Mouse (Mus musculus) limb, embryonic 13.5 days (tissue): ENCODE data around the gene Pex5. TPM values are rescaled to one million over a fixed set of nuclear protein-coding genes. Genes with fewer than 3 reads are reported as not detected.

Experiments used
- ATAC-seq: fragments of 200-750 bp; cut with Nextera tagmentation; 2 replicates; pipeline ENCODE4 v1.8.0; 2017; ENCODE audit warnings: low read depth, moderate number of reproducible peaks, moderate TSS enrichment; ENCODE audit not compliant: low FRiP score
- H3K27ac ChIP-seq: fragments of 300-500 bp; sonication (generic); 2 replicates; pipeline ENCODE4 v1.5.1; 2015; ENCODE audit warnings: inconsistent platforms, mild to moderate bottlenecking, moderate library complexity
- H3K27me3 ChIP-seq: fragments of 300-500 bp; sonication (generic); 2 replicates; pipeline ENCODE4 v1.6.1; 2015; ENCODE audit warnings: mild to moderate bottlenecking, inconsistent platforms
- H3K36me3 ChIP-seq: fragments of 300-500 bp; sonication (generic); 2 replicates; pipeline ENCODE4 v1.6.1; 2015; ENCODE audit warnings: inconsistent platforms, mild to moderate bottlenecking, moderate library complexity
- H3K4me1 ChIP-seq: fragments of 300-500 bp; sonication (generic); 2 replicates; pipeline ENCODE4 v1.6.1; 2015; ENCODE audit warnings: inconsistent platforms
- H3K4me2 ChIP-seq: fragments of 300-500 bp; sonication (generic); replicated peaks from 2 replicates; pipeline ENCODE4 v1.6.1; 2015; ENCODE audit warnings: inconsistent platforms, mild to moderate bottlenecking, moderate library complexity
- H3K4me3 ChIP-seq: fragments of 300-500 bp; sonication (generic); 2 replicates; pipeline ENCODE4 v1.5.1; 2015; ENCODE audit warnings: moderate library complexity, mild to moderate bottlenecking, inconsistent platforms
- H3K9ac ChIP-seq: fragments of 300-500 bp; sonication (generic); 2 replicates; pipeline ENCODE4 v1.6.1; 2015; ENCODE audit warnings: mild to moderate bottlenecking, inconsistent platforms
- H3K9me3 ChIP-seq: fragments of 300-500 bp; sonication (generic); 2 replicates; pipeline ENCODE4 v1.6.1; 2016; ENCODE audit warnings: inconsistent platforms
- WGBS: fragments of 180-500 bp; shearing (Covaris S2); methylation state at CpG from one replicate; pipeline ENCODE4 v1.1.7; 2015; 5-methylcytosine and 5-hydroxymethylcytosine counted together
- polyA plus RNA-seq: library from polyadenylated mRNA; unstranded; fragments of >200 nt; fragmentation: Nextera tagmentation; extraction: Ambion mirVana; gene quantifications from 2 replicates; pipeline ENCODE4 v1.2.1, GENCODE M21; 2015

Pex5 gene
- polyA plus RNA-seq, 1 experiment from 2014 or later, result 54.5 TPM

- no peak overlapping the region for H3K9ac ChIP-seq
- H3K4me2 ChIP-seq, result no peak overlapping the region
- H3K4me3 ChIP-seq, result no peak overlapping the region
- no peaks in the 10 kb centered on the region for H3K27me3 ChIP-seq
- no peaks in the 10 kb centered on the region for H3K4me1 ChIP-seq
- H3K9me3 ChIP-seq, result no peaks in the 10 kb centered on the region
- 93% methylated on average over 9 of the region's 9 CpGs for WGBS
- H3K36me3 ChIP-seq, result no peaks in the 10 kb centered on the region
- no peak overlapping the region for H3K27ac ChIP-seq
- no peak for ATAC-seq
Measured at GRCm38 (mm10) chr6:124446459-124446858, 31.6 kb upstream of the Pex5 start.

GRCm38 (mm10) chr6:124446024-124446423 is 31.2 kb upstream of the Pex5 start:
- 91% methylated on average over 2 of the region's 2 CpGs for WGBS
- H3K4me1 ChIP-seq, result no peaks in the 10 kb centered on the region

GRCm38 (mm10) chr6:124443338-124443737 is 28.5 kb upstream of the Pex5 start:
- WGBS, result 91% methylated on average over 2 of the region's 2 CpGs
- Histone ChIP-seq H3K27ac (no peak overlapping the region), H3K4me3 (no peak overlapping the region), H3K9me3 (no peaks in the 10 kb centered on the region), H3K9ac (no peak overlapping the region), H3K36me3 (no peaks in the 10 kb centered on the region), H3K4me2 (no peak overlapping the region), H3K27me3 (no peaks in the 10 kb centered on the region), H3K4me1 (no peaks in the 10 kb centered on the region)
- no peak for ATAC-seq

More at GRCm38 (mm10) chr6:124446024-124446423, 31.2 kb upstream of the Pex5 start:
- H3K9ac ChIP-seq, result no peak overlapping the region
- H3K36me3 ChIP-seq, result no peaks in the 10 kb centered on the region
- no peak for ATAC-seq
- no peak overlapping the region for H3K4me3 ChIP-seq
- H3K9me3 ChIP-seq, result no peaks in the 10 kb centered on the region
- no peaks in the 10 kb centered on the region for H3K27me3 ChIP-seq
- H3K27ac ChIP-seq, result no peak overlapping the region
- no peak overlapping the region for H3K4me2 ChIP-seq

GRCm38 (mm10) chr6:124436245-124436644 is 21.4 kb upstream of the Pex5 start:
- H3K9me3 ChIP-seq, result no peaks in the 10 kb centered on the region
- WGBS, result 83% methylated on average over 7 of the region's 7 CpGs
- no peak overlapping the region for H3K4me2 ChIP-seq
- no peak overlapping the region for H3K27ac ChIP-seq
- H3K27me3 ChIP-seq, result no peaks in the 10 kb centered on the region
- no peak overlapping the region for H3K4me3 ChIP-seq
- H3K4me1 ChIP-seq, result no peaks in the 10 kb centered on the region
- H3K9ac ChIP-seq, result no peak overlapping the region
- peaks cover 5% of the 10 kb centered on the region; the same call in 1 of the 2 replicates for H3K36me3 ChIP-seq
- no peak for ATAC-seq

GRCm38 (mm10) chr6:124435173-124435572 is 20.3 kb upstream of the Pex5 start:
- no peaks in the 10 kb centered on the region for H3K4me1 ChIP-seq
- H3K4me2 ChIP-seq, result no peak overlapping the region
- no peak overlapping the region for H3K9ac ChIP-seq
- no peaks in the 10 kb centered on the region for H3K9me3 ChIP-seq
- H3K27ac ChIP-seq, result no peak overlapping the region
- H3K4me3 ChIP-seq, result no peak overlapping the region
- WGBS, result 79% methylated on average over 5 of the region's 5 CpGs
- H3K27me3 ChIP-seq, result no peaks in the 10 kb centered on the region
- ATAC-seq, result no peak
- peaks cover 5% of the 10 kb centered on the region; the same call in 1 of the 2 replicates for H3K36me3 ChIP-seq

GRCm38 (mm10) chr6:124433688-124434324 is 18.9 kb upstream of the Pex5 start:
- Histone ChIP-seq H3K36me3 (peaks cover 5% of the 10 kb centered on the region; the same call in 1 of the 2 replicates), H3K4me3 (no peak overlapping the region), H3K27me3 (no peaks in the 10 kb centered on the region), H3K27ac (no peak overlapping the region), H3K9me3 (no peaks in the 10 kb centered on the region), H3K9ac (no peak overlapping the region), H3K4me2 (no peak overlapping the region), H3K4me1 (no peaks in the 10 kb centered on the region)
- WGBS, result 88% methylated on average over 8 of the region's 8 CpGs
- ATAC-seq, result no peak

- Histone ChIP-seq H3K4me2 (no peak overlapping the region), H3K27me3 (no peaks in the 10 kb centered on the region), H3K36me3 (no peaks in the 10 kb centered on the region; the same call in 1 of the 2 replicates), H3K27ac (no peak overlapping the region), H3K4me3 (no peak overlapping the region), H3K9ac (no peak overlapping the region; the same call in 1 of the 2 replicates), H3K4me1 (no peaks in the 10 kb centered on the region), H3K9me3 (no peaks in the 10 kb centered on the region)
- 0 out of 2 replicates have a peak, but pooled peaks have one; percentile 22 for ATAC-seq
- WGBS, result 52% methylated on average over 8 of the region's 8 CpGs
Measured at GRCm38 (mm10) chr6:124430784-124431495, 16.1 kb upstream of the Pex5 start.

- H3K4me3 ChIP-seq, result no peak overlapping the region
- no peak for ATAC-seq
- no peaks in the 10 kb centered on the region for H3K9me3 ChIP-seq
- no peaks in the 10 kb centered on the region for H3K27me3 ChIP-seq
- no peak overlapping the region for H3K4me2 ChIP-seq
- no peak overlapping the region for H3K27ac ChIP-seq
- H3K9ac ChIP-seq, result no peak overlapping the region
- no peaks in the 10 kb centered on the region; the same call in 1 of the 2 replicates for H3K36me3 ChIP-seq
- no peaks in the 10 kb centered on the region for H3K4me1 ChIP-seq
- 76% methylated on average over 3 of the region's 3 CpGs for WGBS
Measured at GRCm38 (mm10) chr6:124430379-124430778, 15.5 kb upstream of the Pex5 start.

GRCm38 (mm10) chr6:124427791-124428576 is 13.1 kb upstream of the Pex5 start:
- Histone ChIP-seq H3K4me1 (no peaks in the 10 kb centered on the region), H3K27ac (no peak overlapping the region), H3K36me3 (no peaks in the 10 kb centered on the region), H3K9me3 (no peaks in the 10 kb centered on the region), H3K27me3 (no peaks in the 10 kb centered on the region), H3K4me2 (no peak overlapping the region), H3K4me3 (no peak overlapping the region), H3K9ac (no peak overlapping the region)
- 68% methylated on average over 5 of the region's 6 CpGs for WGBS
- no peak for ATAC-seq

GRCm38 (mm10) chr6:124427289-124427688 is 12.4 kb upstream of the Pex5 start:
- Histone ChIP-seq H3K9me3 (0 out of 2 replicates have a peak, but pooled peaks cover under 1% of the 10 kb centered on the region), H3K27me3 (no peaks in the 10 kb centered on the region), H3K27ac (no peak overlapping the region), H3K4me2 (no peak overlapping the region), H3K4me1 (no peaks in the 10 kb centered on the region), H3K36me3 (no peaks in the 10 kb centered on the region), H3K4me3 (no peak overlapping the region), H3K9ac (no peak overlapping the region)
- WGBS, result 85% methylated on average over 7 of the region's 7 CpGs
- no peak for ATAC-seq

- no peak for ATAC-seq
- 52% methylated on average over 3 of the region's 3 CpGs for WGBS
- H3K4me2 ChIP-seq, result no peak overlapping the region
Measured at GRCm38 (mm10) chr6:124426604-124427003, 11.7 kb upstream of the Pex5 start.

GRCm38 (mm10) chr6:124425523-124425922 is 10.7 kb upstream of the Pex5 start:
- Histone ChIP-seq H3K27me3 (no peaks in the 10 kb centered on the region), H3K4me2 (no peak overlapping the region), H3K27ac (no peak overlapping the region; the same call in 1 of the 2 replicates), H3K36me3 (no peaks in the 10 kb centered on the region), H3K4me1 (no peaks in the 10 kb centered on the region), H3K9me3 (0 out of 2 replicates have a peak, but pooled peaks cover 4% of the 10 kb centered on the region), H3K4me3 (no peak overlapping the region), H3K9ac (no peak overlapping the region)
- ATAC-seq, result no peak
- WGBS, result 72% methylated on average over 6 of the region's 6 CpGs

More at GRCm38 (mm10) chr6:124426604-124427003, 11.7 kb upstream of the Pex5 start:
- H3K4me1 ChIP-seq, result no peaks in the 10 kb centered on the region
- no peak overlapping the region for H3K4me3 ChIP-seq
- no peak overlapping the region for H3K27ac ChIP-seq
- H3K27me3 ChIP-seq, result no peaks in the 10 kb centered on the region
- 0 out of 2 replicates have a peak, but pooled peaks cover 4% of the 10 kb centered on the region for H3K9me3 ChIP-seq
- no peak overlapping the region for H3K9ac ChIP-seq
- no peaks in the 10 kb centered on the region for H3K36me3 ChIP-seq
